Mouse (Mus musculus) embryonic fibroblast, embryonic 13.5 days (primary cell): Measurements from ENCODE around the gene Mpc1. TPM values are rescaled to one million over a fixed set of nuclear protein-coding genes. Genes with fewer than 3 reads are reported as not detected.
"Not testable (repeated sequence)": the region's sequence is repeated elsewhere in the genome, so short reads cannot be mapped to it uniquely, and the experiment has no call there.

ENCODE experiments used
- H3K27ac ChIP-seq: 2 replicates; pipeline ENCODE4 v1.5.1; 2012; ENCODE audit warnings: low read length, control low read depth, inconsistent platforms; ENCODE audit not compliant: insufficient read depth
- H3K4me1 ChIP-seq: 2 replicates; pipeline ENCODE4 v1.6.1; 2011; ENCODE audit warnings: low read length; ENCODE audit not compliant: control insufficient read depth, insufficient read depth
- H3K4me3 ChIP-seq: 2 replicates; pipeline ENCODE4 v1.5.1; 2011; ENCODE audit warnings: mild to moderate bottlenecking, control low read depth, low read length; ENCODE audit not compliant: insufficient read depth
- CTCF ChIP-seq: IDR thresholded peaks from 2 replicates; pipeline ENCODE4 v1.5.1; 2011; ENCODE audit warnings: mild to moderate bottlenecking, control low read depth, low read length, moderate library complexity, borderline replicate concordance; ENCODE audit not compliant: insufficient read depth
- POLR2A ChIP-seq: IDR thresholded peaks from 2 replicates; pipeline ENCODE4 v1.6.1; 2011; ENCODE audit warnings: low read depth, mild to moderate bottlenecking, control low read depth, low read length, moderate library complexity
- polyA plus RNA-seq: library from polyadenylated mRNA; stranded (reverse); fragments of >200 nt; gene quantifications from 2 replicates; pipeline ENCODE4 v1.2.4, GENCODE M21; 2011; ENCODE audit warnings: low read depth; ENCODE audit not compliant: missing spikeins, insufficient read length

Mpc1 gene
- polyA plus RNA-seq, 1 experiment = 79.3 TPM

GRCm38 (mm10) chr17:8316251-8316650 lies 33.5 kb downstream of the Mpc1 start:
- no peak overlapping the region for H3K27ac ChIP-seq
- TF ChIP-seq CTCF (peak; percentile 17; the same call in 1 of the 2 replicates), POLR2A (no peak)
- 0 out of 2 replicates have a peak, but pooled peaks cover 9% of the 10 kb centered on the region for H3K4me1 ChIP-seq
- no peak overlapping the region for H3K4me3 ChIP-seq

GRCm38 (mm10) chr17:8326877-8327276 lies 44.2 kb downstream of the Mpc1 start:
- H3K27ac ChIP-seq, H3K4me3 ChIP-seq, H3K4me1 ChIP-seq: not testable (repeated sequence)

- H3K4me1 ChIP-seq = no peaks in the 10 kb centered on the region
- no peak overlapping the region for H3K27ac ChIP-seq
- TF ChIP-seq CTCF (peak; percentile 59; the same call in 1 of the 2 replicates), POLR2A (no peak)
- no peak overlapping the region for H3K4me3 ChIP-seq
Observed at GRCm38 (mm10) chr17:8328511-8329174, 45.9 kb downstream of the Mpc1 start.

- Histone ChIP-seq H3K4me3 (no peak overlapping the region), H3K4me1 (no peaks in the 10 kb centered on the region), H3K27ac (no peak overlapping the region)
- no peak for TF ChIP-seq CTCF
- TF ChIP-seq POLR2A = no peak
Observed at GRCm38 (mm10) chr17:8330602-8331001, 47.9 kb downstream of the Mpc1 start.

GRCm38 (mm10) chr17:8337159-8337558 lies 54.5 kb downstream of the Mpc1 start, which contains the start of gene Prr18:
Prr18 (plus strand) TSS chr17:8337459.
- not testable (repeated sequence) for H3K4me1 ChIP-seq, H3K27ac ChIP-seq, H3K4me3 ChIP-seq

GRCm38 (mm10) chr17:8339666-8340374 lies 57.1 kb downstream of the Mpc1 start:
- H3K27ac ChIP-seq = no peak overlapping the region
- no peak overlapping the region for H3K4me3 ChIP-seq
- no peak for TF ChIP-seq CTCF
- no peak for TF ChIP-seq POLR2A
- H3K4me1 ChIP-seq = no peaks in the 10 kb centered on the region

- Histone ChIP-seq H3K4me3 (peak overlapping the region; percentile 4), H3K4me1 (no peaks in the 10 kb centered on the region), H3K27ac (no peak overlapping the region)
- no peak for TF ChIP-seq CTCF
Observed at GRCm38 (mm10) chr17:8340407-8341359, 58.0 kb downstream of the Mpc1 start.

GRCm38 (mm10) chr17:8341360-8341963 lies 58.8 kb downstream of the Mpc1 start:
- Histone ChIP-seq H3K27ac (no peak overlapping the region), H3K4me3 (peak overlapping the region; percentile 4), H3K4me1 (no peaks in the 10 kb centered on the region)
- TF ChIP-seq POLR2A = no peak
- TF ChIP-seq CTCF = no peak

- Histone ChIP-seq H3K27ac (no peak overlapping the region), H3K4me1 (no peaks in the 10 kb centered on the region), H3K4me3 (no peak overlapping the region)
- TF ChIP-seq CTCF (no peak), POLR2A (no peak)
Observed at GRCm38 (mm10) chr17:8342706-8343105, 60.0 kb downstream of the Mpc1 start.

GRCm38 (mm10) chr17:8343416-8343815 lies 60.7 kb downstream of the Mpc1 start:
- no peak for TF ChIP-seq CTCF
- TF ChIP-seq POLR2A = no peak
- no peak overlapping the region for H3K27ac ChIP-seq
- H3K4me3 ChIP-seq = no peak overlapping the region
- H3K4me1 ChIP-seq = no peaks in the 10 kb centered on the region

Other genes with a start within 250 kb of the Mpc1 start
- gene Gm49673, start 135.1 kb upstream of the Mpc1 start, polyA plus RNA-seq = 0.19 TPM in 1 of 2 replicates, not detected in the other
- 5.0 and 7.8 TPM in 2 replicates for gene Rnaset2a, start 134.8 kb upstream of the Mpc1 start, polyA plus RNA-seq
- gene Fgfr1op, start 117.4 kb upstream of the Mpc1 start, polyA plus RNA-seq = 18.1 and 28.1 TPM in 2 replicates
- gene Ccr6, start 46.9 kb upstream of the Mpc1 start, polyA plus RNA-seq = not detected in 2 replicates
- 47.3 and 56.3 TPM in 2 replicates for gene Sft2d1, start 28.2 kb downstream of the Mpc1 start, polyA plus RNA-seq
- not detected in 2 replicates for gene Prr18, start 54.6 kb downstream of the Mpc1 start, polyA plus RNA-seq
- not detected in 2 replicates for gene T2, start 73.1 kb downstream of the Mpc1 start, polyA plus RNA-seq
- not detected in 2 replicates for gene T, start 151.5 kb downstream of the Mpc1 start, polyA plus RNA-seq
- gene Pde10a, start 242.5 kb downstream of the Mpc1 start, polyA plus RNA-seq = 7.9 and 9.3 TPM in 2 replicates